ENCODE assay signal across 14 mouse cellular contexts in genomic region chr5:96804304-96804703, GRCm38 (mm10). TPM values are rescaled to one million over a fixed set of nuclear protein-coding genes. Genes with fewer than 3 reads are reported as not detected.
DNase-seq lines count a peak whose midpoint lies in the region; ATAC-seq and TF ChIP-seq lines count a peak whose summit lies in the region.
"Had no signal": no experiment of that assay in that cellular context is flagged by ENCODE, and none has a peak within 500 bp of the region (broad histone marks: within the 10 kb centered on the region; RNA-seq: fewer than 3 reads in every experiment).

No protein-coding gene starts in this region.

- peak overlapping the region; percentile 81 for H3K27ac ChIP-seq in heart, adult 2 months
- no peak overlapping the region for H3K27ac ChIP-seq in heart, embryonic 10.5 days
- H3K27ac ChIP-seq in brown adipose tissue, adult 24 weeks (replicated peaks; ENCODE audit: low read depth, low read length) = peak overlapping the region; percentile 80
- no peak overlapping the region for H3K27ac ChIP-seq in hindbrain, embryonic 12.5 days
- H3K27ac ChIP-seq: hindbrain, embryonic 15.5 days; midbrain, embryonic 13.5 days; neural tube, embryonic 15.5 days had no signal

- TF ChIP-seq POLR2A in heart, adult 2 months (IDR thresholded peaks at IDR 0.05; ENCODE audit: insufficient read depth, low read depth, low read length) = peak; percentile 19; the same call in 1 of the 2 replicates

- peak; percentile 18; the same call in 1 of the 2 replicates for TF ChIP-seq CTCF in heart, adult 2 months (IDR thresholded peaks at IDR 0.05)

- no peaks in the 10 kb centered on the region for H3K9me3 ChIP-seq in heart, embryonic 10.5 days
- H3K9me3 ChIP-seq in hindbrain, embryonic 12.5 days (replicated peaks) = no peaks in the 10 kb centered on the region
- H3K9me3 ChIP-seq: G1E; hindbrain, embryonic 15.5 days; midbrain, embryonic 13.5 days; neural tube, embryonic 15.5 days had no signal

- 35% methylated on average over 4 of the region's 4 CpGs for WGBS in heart, adult 2 months
- WGBS in heart, embryonic 10.5 days = 67% methylated on average over 4 of the region's 4 CpGs
- 85% methylated on average over 4 of the region's 4 CpGs for WGBS in hindbrain, embryonic 12.5 days

- intact Hi-C loops in heart, adult 2 months (cut with DNase I) = loop anchor here (5.0 kb wide), 1 partner anchor 108 kb away; no protein-coding TSS in a partner anchor

- H3K9ac ChIP-seq in heart, adult 2 months (ENCODE audit: low read depth, low read length) = no peak overlapping the region
- no peak overlapping the region for H3K9ac ChIP-seq in hindbrain, embryonic 12.5 days
- H3K9ac ChIP-seq: forebrain, postnatal 0 days; hindbrain, embryonic 15.5 days; midbrain, embryonic 13.5 days; neural tube, embryonic 15.5 days had no signal

- H3K79me2 ChIP-seq in heart, adult 2 months (replicated peaks; ENCODE audit: control insufficient read depth, insufficient read depth, low read length) = 0 out of 2 replicates have a peak, but pooled peaks cover 2% of the 10 kb centered on the region

- TF ChIP-seq EP300 in heart, adult 2 months (IDR thresholded peaks at IDR 0.05; ENCODE audit: insufficient read depth, low read depth, low read length) = no peak

- no peak for ATAC-seq in hindbrain, embryonic 12.5 days (ENCODE audit: low FRiP score)
- ATAC-seq: forebrain, postnatal 0 days; midbrain, embryonic 13.5 days had no signal

- no peak overlapping the region for H3K4me2 ChIP-seq in hindbrain, embryonic 12.5 days (replicated peaks)
- H3K4me2 ChIP-seq: hindbrain, embryonic 15.5 days; midbrain, embryonic 13.5 days; neural tube, embryonic 15.5 days had no signal

- H3K36me3 ChIP-seq in heart, adult 2 months (ENCODE audit: control insufficient read depth, insufficient read depth, low read length) = peaks cover 39% of the 10 kb centered on the region
- 0 out of 2 replicates have a peak, but pooled peaks cover under 1% of the 10 kb centered on the region for H3K36me3 ChIP-seq in heart, embryonic 10.5 days
- no peaks in the 10 kb centered on the region for H3K36me3 ChIP-seq in hindbrain, embryonic 12.5 days
- H3K36me3 ChIP-seq: G1E; hindbrain, embryonic 15.5 days; midbrain, embryonic 13.5 days; neural tube, embryonic 15.5 days had no signal

- H3K4me3 ChIP-seq in heart, adult 2 months = no peak overlapping the region
- no peak overlapping the region for H3K4me3 ChIP-seq in heart, embryonic 10.5 days
- no peak overlapping the region for H3K4me3 ChIP-seq in brown adipose tissue, adult 24 weeks (ENCODE audit: insufficient read depth, low read depth, low read length)
- no peak overlapping the region for H3K4me3 ChIP-seq in hindbrain, embryonic 12.5 days
- H3K4me3 ChIP-seq: hindbrain, embryonic 15.5 days; midbrain, embryonic 13.5 days; neural tube, embryonic 15.5 days had no signal

- no peaks in the 10 kb centered on the region for H3K27me3 ChIP-seq in heart, adult 2 months (ENCODE audit: control insufficient read depth, insufficient read depth, low read length)
- no peaks in the 10 kb centered on the region for H3K27me3 ChIP-seq in heart, embryonic 10.5 days (ENCODE audit: insufficient read depth, poor library complexity, severe bottlenecking)
- no peaks in the 10 kb centered on the region for H3K27me3 ChIP-seq in hindbrain, embryonic 12.5 days
- H3K27me3 ChIP-seq: hindbrain, embryonic 15.5 days; midbrain, embryonic 13.5 days; neural tube, embryonic 15.5 days had no signal

- peaks cover 29% of the 10 kb centered on the region for H3K4me1 ChIP-seq in heart, adult 2 months (ENCODE audit: control insufficient read depth, insufficient read depth, low read length)
- H3K4me1 ChIP-seq in heart, embryonic 10.5 days = peaks cover 38% of the 10 kb centered on the region
- peaks cover 31% of the 10 kb centered on the region for H3K4me1 ChIP-seq in brown adipose tissue, adult 24 weeks (ENCODE audit: control insufficient read depth, insufficient read depth, insufficient read length, low read length)
- no peaks in the 10 kb centered on the region for H3K4me1 ChIP-seq in hindbrain, embryonic 12.5 days
- H3K4me1 ChIP-seq: hindbrain, embryonic 15.5 days; midbrain, embryonic 13.5 days; neural tube, embryonic 15.5 days had no signal

- DNase-seq in heart, adult 2 months = peak in 1 of 2 experiments; percentile 49
- DNase-seq in heart, embryonic 10.5 days (ENCODE audit: low spot score) = no peak
- peak; percentile 27 for DNase-seq in kidney, postnatal 10 days
- peak; percentile 47 for DNase-seq in skeletal muscle tissue, adult 2 months (ENCODE audit: low read depth, low spot score)
- no peak for DNase-seq in cerebellum, adult 11 months
- DNase-seq: forebrain, postnatal 0 days; liver; right cerebral cortex, postnatal 4 days had no signal

RNA-seq across cellular contexts. Expression of gene Anxa3, which starts 11.2 kb away (rescaled TPM):
- 10 to 100 TPM; 24.5 to 27.4 TPM for total RNA-seq in heart, adult 2 months (2021)
- polyA plus RNA-seq in heart, adult 2 months (2012; rRNA removed) = 18.5 and 26.6 TPM in 2 replicates
- polyA plus RNA-seq in heart, embryonic 10.5 days (2016; fragmentation: Nextera tagmentation; extraction: Ambion mirVana) = 57.5 and 57.7 TPM in 2 replicates
- 23.1 and 24.9 TPM in 2 replicates for polyA plus RNA-seq in brown adipose tissue, adult 24 weeks (2012; ENCODE audit: insufficient read depth, insufficient read length, missing spikeins)
- 37.3 and 45.7 TPM in 2 replicates for polyA plus RNA-seq in hindbrain, embryonic 12.5 days (2016; fragmentation: Nextera tagmentation; extraction: Ambion mirVana)
- polyA plus RNA-seq: G1E had no signal

Comparison
In these comparisons a context has a peak if more than half of its experiments do, and no peak if none do; other contexts are left out.
1. H3K27ac ChIP-seq: peak in heart, adult 2 months (single experiment) and brown adipose tissue, adult 24 weeks (single experiment); none in heart, embryonic 10.5 days (single experiment) and hindbrain, embryonic 12.5 days (single experiment).
2. DNase-seq: peak in kidney, postnatal 10 days (single experiment) and skeletal muscle tissue, adult 2 months (single experiment); none in heart, embryonic 10.5 days (single experiment) and cerebellum, adult 11 months (single experiment).